Mouse (Mus musculus): Measurements from ENCODE around the gene Tbx10.
A peak's percentile ranks its signal among the peaks of the same experiment; 100 is the strongest.

Gene Tbx10

GRCm38 (mm10) chr19:3975866-3976265 is 16.7 kb upstream of the Tbx10 start:
- DNase-seq (ENCODE audit: low spot score), result no peak

- DNase-seq (ENCODE audit: low spot score), result peak; percentile 85
Observed at GRCm38 (mm10) chr19:3980309-3980708, 12.2 kb upstream of the Tbx10 start.

GRCm38 (mm10) chr19:3980917-3981316 is 11.6 kb upstream of the Tbx10 start:
- no peak for DNase-seq (ENCODE audit: low spot score)

GRCm38 (mm10) chr19:3983527-3984200 is 8.9 kb upstream of the Tbx10 start:
- no peak for DNase-seq (ENCODE audit: low spot score)

- DNase-seq (ENCODE audit: low spot score), result no peak
Observed at GRCm38 (mm10) chr19:3985261-3985681, 7.3 kb upstream of the Tbx10 start.

- DNase-seq (ENCODE audit: low spot score), result no peak
Observed at GRCm38 (mm10) chr19:3986334-3986733, 6.2 kb upstream of the Tbx10 start, which contains the start of gene Acy3. TSS of gene Acy3 (plus strand) at chr19:3986570.

GRCm38 (mm10) chr19:3988066-3988465 is 4.5 kb upstream of the Tbx10 start:
- no peak for DNase-seq (ENCODE audit: low spot score)

- DNase-seq (ENCODE audit: low spot score), result no peak
Observed at GRCm38 (mm10) chr19:3988750-3989149, 3.8 kb upstream of the Tbx10 start.

GRCm38 (mm10) chr19:3990804-3991203 is 1.7 kb upstream of the Tbx10 start:
- DNase-seq (ENCODE audit: low spot score), result no peak

GRCm38 (mm10) chr19:3991562-3991961 is 990 bp upstream of the Tbx10 start:
- no peak for DNase-seq (ENCODE audit: low spot score)

- no peak for DNase-seq (ENCODE audit: low spot score)
Observed at GRCm38 (mm10) chr19:3991966-3992365, 586 bp upstream of the Tbx10 start.

GRCm38 (mm10) chr19:3994932-3995331 is 2.4 kb downstream of the Tbx10 start:
- DNase-seq (ENCODE audit: low spot score), result no peak

GRCm38 (mm10) chr19:3995505-3995904 is 3.0 kb downstream of the Tbx10 start:
- no peak for DNase-seq (ENCODE audit: low spot score)

- DNase-seq (ENCODE audit: low spot score), result no peak
Observed at GRCm38 (mm10) chr19:3996106-3996505, 3.6 kb downstream of the Tbx10 start.

- no peak for DNase-seq (ENCODE audit: low spot score)
Observed at GRCm38 (mm10) chr19:3996747-3997146, 4.2 kb downstream of the Tbx10 start.

- no peak for DNase-seq (ENCODE audit: low spot score)
Observed at GRCm38 (mm10) chr19:3997231-3997630, 4.7 kb downstream of the Tbx10 start.

- DNase-seq (ENCODE audit: low spot score), result no peak
Observed at GRCm38 (mm10) chr19:3998335-3998734, 5.8 kb downstream of the Tbx10 start.

- no peak for DNase-seq (ENCODE audit: low spot score)
Observed at GRCm38 (mm10) chr19:3999121-3999730, 6.7 kb downstream of the Tbx10 start.

GRCm38 (mm10) chr19:4000119-4000900 is 7.8 kb downstream of the Tbx10 start, which contains the start of the genes Nudt8 and Gm49405:
TSS of gene Nudt8 (plus strand) at chr19:4000580.
TSS of gene Gm49405 (plus strand) at chr19:4000626.
- DNase-seq (ENCODE audit: low spot score), result peak; percentile 98

GRCm38 (mm10) chr19:4000949-4001525 is 8.5 kb downstream of the Tbx10 start:
- DNase-seq (ENCODE audit: low spot score), result no peak

GRCm38 (mm10) chr19:4001752-4002151 is 9.2 kb downstream of the Tbx10 start:
- no peak for DNase-seq (ENCODE audit: low spot score)

GRCm38 (mm10) chr19:4003112-4003511 is 10.6 kb downstream of the Tbx10 start, which contains the start of gene Doc2g:
TSS of gene Doc2g (plus strand) at chr19:4003313.
- no peak for DNase-seq (ENCODE audit: low spot score)

Measured in layer of hippocampus, adult 9-10 months (tissue).